Mouse (Mus musculus): ENCODE measurements at regions not wholly inside any gene's neighbourhood (a gene's known extent, or its start where the extent isn't known, plus 50 kb on each side); places are given as distances from the start of the nearest gene placed in this dataset.
A peak's percentile ranks its signal among the peaks of the same experiment; 100 is the strongest.

DNA sequence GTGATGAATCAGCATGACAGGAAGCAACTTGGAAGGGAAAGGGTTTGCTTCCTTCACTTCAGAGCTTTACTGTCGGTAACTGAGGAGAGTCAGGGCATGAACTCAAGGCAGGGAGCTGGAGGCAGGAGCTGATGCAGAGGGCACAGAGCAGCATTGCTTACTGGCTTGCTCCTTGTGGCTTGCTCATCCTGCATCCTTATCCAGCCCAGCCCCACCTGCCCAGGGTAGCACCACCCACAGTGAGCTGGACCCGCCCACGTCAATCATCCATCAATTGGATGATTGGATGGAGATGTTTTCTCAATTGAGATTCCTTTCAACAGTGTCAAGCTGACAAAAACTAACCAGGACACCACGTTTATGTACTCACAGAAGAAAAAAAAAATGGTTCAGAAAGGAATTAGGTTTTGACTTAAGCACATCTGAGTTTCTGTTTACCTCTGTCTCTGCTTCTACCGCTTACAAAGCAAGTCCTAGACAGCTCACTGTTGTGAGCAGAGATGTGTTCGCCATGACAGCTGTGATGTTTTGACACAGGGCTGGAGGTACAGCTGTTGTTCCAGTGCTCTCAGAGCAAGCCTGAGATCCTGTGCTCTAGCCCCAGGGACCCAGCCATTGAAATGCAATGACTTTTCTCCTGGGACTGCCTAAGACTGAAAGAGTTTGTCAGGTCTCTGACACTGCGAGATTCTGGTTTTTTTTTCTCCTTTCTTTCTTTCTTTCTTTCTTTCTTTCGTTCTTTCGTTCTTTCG lies 186.6 kb upstream of the Hes1 start:
- no peak for DNase-seq

DNA sequence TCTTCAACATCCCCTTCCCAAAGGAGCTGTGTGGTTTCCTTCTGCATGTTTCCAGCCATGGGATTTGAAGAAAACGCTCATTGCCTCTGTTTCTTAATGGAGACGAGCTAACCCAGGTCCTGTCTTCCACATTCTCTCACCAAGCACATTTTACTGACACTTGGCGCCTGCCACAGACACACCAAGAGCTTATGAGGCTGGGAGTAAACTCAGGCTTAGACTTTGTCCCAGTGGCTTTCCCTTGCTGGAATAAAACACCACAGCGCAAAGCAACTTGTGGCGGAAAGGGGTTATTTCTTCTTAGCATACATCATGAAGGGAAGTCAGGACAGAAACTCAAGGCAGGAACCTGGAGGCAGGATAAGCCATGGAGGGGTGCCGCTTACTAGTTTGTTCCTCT lies 184.5 kb upstream of the Hes1 start:
- DNase-seq, result no peak

DNA sequence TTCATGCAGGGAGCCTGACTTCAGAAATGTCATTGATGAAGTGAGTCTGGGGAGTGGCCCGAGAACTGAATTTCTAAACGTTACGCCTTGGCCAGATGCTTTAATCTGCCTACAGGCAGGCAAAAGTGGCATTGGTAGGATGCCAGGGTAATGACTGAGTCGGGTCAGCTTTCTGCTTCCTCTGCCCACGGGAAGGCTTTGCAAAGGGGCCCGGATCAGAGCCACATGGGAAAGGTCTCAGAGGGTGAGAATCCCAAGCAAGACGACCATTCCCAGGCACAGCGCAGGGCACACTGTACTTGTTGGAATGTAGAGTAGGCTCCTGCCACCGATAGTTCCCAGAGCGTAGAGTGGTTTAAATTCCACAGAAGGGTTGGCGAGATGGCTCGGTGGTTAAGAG lies 182.7 kb upstream of the Hes1 start:
- DNase-seq, result no peak

DNA sequence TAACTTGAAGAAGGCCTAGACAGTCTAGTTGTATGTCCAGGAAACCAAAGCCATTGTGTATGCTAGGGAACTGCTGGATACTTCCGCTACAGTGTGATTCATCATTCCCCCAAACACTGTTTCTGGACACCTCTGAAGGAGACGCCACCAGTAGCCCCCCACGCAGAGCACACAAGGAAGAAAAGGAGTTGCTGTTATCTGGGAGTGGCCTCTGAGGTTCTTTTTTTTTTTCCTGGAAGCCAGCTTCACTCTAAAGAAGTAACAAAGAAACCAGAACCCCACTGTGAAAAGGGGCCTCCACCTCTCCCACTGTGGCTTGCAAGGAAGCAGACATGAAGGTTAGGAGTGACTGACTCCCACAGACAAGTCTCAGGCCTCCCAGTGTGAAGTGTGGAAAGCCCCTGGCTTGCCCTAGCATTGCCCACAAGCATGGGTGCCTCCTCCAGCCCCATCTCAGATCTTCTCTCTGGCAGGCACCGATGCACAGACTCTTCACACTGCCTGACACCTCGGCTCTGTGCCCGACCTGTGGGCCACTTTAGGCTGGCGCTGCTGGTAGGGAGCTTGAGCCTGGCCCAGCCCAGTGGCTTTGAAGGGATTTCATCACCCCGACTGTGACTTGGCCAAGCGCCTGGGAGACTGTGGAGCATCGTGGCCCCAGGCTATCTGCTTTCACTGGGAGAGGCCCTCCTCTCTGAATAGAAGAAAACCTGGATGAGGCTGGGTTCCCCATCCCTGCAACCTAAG lies 181.8 kb upstream of the Hes1 start:
- no peak for DNase-seq

DNA sequence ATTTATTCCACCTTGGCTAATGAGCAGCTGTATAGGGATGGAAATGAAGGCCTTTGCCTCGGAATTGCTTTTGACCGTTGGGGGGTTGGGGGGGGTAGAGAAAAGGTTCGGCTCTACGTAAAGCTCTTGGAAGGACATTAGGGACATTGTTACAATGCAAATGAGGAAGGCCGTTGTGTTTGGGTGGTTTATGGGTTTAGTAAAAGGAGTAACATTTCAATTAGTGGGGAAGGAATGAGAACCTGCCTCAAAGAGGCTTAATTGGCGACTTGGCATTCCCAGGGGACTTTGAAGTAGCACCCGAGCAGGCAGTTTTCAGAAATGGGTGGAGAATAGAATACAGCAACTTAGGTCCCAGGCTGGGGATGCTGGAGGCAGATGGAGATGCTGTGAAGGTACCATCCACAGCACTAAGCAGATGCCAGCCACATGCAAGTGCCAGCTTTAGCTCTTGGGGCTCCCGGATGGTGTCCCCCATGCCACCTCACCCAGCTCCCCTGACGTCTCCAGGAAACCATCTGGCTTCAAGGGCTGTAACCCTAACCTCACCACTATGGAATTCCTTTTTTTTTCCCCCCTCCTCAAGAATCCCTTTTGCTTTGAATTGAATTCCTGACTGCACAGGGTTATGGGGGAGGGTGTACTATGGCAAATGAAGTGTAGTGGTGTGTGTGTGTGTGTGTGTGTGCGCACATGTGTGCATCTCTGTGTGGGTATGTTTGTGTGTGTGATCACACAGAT lies 180.8 kb upstream of the Hes1 start:
- DNase-seq, result no peak

DNA sequence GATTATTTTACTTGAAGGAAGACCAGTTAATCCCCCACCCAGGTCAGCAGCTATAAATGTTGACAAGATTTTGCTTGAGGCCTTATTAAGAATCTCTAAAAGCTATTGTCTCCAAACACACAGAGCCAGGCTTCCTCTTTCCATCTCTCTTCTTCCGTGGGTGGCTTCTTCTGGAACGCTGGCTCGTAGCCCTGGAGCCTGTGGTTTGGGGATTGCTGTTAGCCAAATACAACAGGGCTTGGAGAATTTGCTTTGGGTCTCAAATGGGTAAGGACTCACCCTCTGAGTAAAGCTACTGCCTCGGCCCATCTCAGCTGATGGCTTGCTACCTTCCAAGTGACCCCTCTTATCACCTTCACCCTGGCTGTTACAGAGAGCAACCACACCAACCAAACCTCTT lies 179.3 kb upstream of the Hes1 start:
- peak; percentile 32 for DNase-seq

DNA sequence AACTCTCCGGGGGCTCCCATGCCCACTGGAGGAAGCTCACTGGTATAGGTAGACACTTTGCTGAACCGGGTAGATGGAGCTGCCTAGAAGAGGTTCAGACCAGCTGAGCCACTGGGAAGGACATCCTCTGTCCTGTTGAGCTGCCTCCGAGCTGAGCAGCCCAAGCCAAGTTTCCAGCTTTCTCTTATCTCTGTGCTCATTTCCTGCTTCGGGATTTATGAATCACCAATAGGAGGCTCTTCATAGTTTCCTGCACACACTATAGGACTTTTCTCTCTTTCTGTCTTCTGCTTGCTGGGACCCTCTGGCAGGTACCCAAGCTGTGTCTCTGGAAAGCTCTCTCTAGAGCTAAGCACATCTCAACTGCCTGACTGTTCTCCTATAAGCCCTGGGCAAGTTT lies 177.4 kb upstream of the Hes1 start:
- no peak for DNase-seq

DNA sequence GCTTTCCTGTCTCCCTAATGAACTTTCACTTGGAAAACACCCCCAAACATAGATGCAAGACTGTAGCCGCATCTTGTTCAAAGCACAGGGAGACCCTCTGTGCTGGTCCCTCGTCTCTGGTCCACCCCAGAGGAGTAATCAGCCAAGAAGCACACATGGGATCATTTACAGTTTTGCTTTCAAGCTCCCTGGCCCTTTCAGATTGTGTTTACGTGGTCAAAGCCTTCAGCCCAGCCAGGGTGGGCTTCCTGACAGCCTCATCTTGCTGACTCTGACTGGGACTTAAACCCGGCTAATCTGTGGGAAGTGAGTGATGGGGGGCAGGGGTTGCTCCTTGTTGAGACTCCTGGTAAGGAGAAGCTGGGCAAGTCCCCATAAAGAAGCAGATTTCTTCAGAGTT lies 174.8 kb upstream of the Hes1 start:
- no peak for DNase-seq

DNA sequence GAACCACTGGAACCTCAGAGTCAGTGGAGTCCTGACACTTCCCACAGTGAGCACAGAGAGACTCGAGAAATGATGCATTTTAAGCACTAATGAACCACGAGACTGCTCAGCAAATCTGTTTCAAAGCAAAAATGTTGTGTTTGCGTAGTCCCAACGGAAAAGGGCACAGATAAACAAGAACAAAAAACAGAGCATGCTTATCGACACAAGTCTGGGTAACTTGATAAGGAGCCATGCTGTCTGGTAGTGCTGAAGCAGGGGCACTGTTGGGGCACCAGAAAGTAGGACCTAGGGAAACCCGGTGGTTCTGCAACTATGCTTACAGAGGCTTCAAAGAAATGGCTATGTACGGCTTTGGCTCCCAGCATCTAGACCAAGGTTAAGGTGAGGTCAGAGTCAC lies 172.7 kb upstream of the Hes1 start:
- DNase-seq, result no peak

DNA sequence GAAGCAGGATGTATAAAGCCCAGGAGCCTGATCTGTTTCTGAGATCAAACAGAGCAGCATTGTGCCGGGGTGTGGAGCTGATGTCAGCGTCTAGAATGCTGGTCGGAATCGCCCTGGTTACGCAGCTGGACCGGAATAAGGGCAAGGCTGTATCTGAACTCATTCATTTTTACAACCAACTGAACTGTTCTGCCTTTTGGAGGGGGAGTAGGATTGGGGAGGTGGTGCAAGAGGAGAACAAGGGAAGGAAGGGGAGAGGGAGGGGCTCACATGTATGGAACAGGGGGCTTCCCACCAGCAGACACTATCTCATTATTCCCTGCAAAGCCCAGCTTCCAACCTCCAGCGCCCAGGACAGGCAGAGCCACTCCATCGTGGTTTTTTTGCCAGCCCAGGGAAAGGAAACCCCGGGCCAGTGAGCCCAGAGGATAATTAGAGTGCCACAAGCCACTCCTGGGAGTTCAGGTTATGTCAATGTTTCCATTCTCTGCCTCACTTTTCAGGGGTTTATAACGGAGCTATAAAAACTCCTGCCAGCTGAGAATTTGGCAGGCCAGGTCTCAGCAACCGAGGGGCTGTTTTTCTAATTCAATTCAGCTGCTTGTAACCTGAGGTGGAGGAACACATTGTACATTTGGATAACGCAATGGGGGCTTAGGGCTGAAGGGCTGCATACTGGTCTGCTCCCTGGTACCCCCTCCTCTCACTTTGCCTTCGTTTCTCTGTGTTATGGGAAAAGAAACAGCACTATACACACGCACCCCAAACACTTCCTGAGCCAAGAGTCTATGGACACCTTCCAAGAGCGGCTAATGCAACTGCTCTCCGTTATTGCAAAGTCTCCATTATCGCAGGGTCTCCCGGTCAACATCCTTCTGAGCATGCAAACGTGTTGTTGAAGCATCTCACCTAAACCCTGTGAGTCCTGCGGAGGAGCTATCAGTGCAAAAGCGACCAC lies 170.0 kb upstream of the Hes1 start:
- no peak for DNase-seq

DNA sequence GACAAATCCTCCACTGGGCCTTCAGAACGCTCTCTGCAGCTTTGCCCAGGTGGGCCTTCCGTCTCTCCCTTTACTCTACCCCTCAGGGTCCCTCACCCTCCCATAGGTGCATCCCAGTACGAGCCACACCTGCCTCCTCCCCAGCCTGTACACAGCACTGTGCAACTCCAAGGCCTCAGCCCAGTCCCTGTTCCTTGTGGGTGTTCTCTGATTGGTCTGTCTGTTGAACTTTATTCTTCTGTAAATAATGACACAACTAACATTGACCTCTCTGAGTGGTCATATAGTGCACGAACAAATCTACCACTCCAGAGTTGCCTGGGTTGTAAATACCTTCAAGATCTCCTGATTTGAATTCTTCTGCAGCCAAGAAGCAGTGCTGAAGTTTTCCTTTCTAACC lies 167.8 kb upstream of the Hes1 start:
- DNase-seq, result no peak

DNA sequence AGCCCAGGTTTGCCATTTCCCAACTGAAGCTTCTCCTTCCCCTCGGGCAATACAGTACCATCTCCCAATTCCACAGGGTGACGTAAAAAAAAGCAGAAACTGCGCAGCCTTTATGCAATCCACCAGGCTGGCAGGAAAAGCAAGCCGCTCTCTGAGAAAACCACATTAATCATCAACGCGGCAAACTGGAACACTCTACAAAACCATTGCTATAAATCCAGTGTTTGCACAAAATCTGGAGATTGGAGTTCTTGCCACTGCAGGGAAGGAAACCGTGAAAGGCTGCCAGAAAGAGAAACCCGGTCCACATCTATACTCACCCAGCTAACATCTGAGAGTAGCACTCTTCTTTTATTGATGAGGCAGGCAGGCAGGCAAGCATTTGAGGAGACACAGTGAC lies 160.7 kb upstream of the Hes1 start:
- DNase-seq, result no peak

DNA sequence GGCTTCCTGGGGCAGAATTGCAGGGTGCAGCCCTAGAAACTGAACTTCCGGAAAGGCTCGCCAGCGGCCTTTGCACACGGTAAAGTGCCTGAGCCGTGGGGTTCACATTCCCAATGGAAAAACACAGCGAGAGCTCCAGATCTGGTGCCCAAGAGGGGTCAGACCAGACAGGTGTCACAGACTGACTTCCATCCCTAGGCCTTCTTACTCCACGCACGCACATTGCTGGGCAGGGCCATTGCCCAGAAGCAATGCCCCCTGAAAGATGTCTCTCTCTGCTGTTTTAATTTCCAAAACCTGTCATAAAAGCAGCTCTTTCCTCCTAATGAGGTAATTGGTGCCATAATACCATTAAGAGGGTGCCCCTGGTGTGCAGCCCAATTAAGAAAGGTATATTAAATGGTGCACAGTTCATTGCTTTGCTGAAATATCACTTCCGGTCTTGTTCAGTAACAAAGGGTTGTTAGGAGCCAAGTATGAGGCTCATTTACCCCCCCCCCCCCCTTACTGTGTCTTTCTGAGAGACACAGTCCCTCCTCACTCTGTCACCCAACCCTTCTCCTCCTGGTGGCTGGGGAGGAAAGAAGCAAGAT lies 159.9 kb upstream of the Hes1 start:
- DNase-seq, result no peak

DNA sequence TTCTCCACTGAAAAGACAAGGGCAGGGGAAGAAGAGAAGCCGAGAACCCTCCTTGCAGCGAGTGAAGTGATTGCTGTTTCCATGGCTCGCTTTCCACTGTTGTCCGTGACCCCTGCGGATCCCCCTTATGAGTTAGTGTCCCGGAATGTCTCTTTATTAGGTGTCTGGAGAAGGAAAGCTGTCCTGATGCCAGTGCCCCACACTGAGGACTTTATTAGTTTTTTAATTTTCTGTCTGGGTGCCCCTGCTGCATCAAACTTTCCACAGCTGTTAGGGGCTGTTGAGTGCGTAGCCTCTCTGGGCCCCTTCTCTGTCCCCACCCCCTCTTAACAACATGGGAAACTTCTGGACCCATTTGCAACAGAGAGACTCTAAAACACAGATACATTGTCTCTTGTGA lies 156.9 kb upstream of the Hes1 start:
- DNase-seq, result no peak

DNA sequence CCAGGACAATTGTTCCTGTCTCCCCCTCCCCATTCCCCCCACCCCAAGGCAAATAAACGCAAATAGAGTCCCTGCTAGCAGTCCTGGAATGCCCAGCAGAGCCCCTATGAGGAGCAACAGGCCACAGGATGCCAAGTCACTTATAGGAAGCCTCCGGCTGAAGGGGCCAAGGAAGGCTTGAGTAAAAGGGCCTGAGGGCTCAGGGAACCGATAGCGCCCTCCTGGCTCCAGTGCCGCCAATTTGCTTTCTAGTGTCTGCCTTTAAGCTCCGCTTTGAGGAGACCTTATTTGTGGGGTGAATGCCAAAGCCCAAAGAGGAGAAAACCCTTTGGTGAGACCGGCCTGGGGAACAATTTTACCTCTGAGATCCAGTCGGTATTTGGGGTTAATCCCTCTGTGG lies 156.2 kb upstream of the Hes1 start:
- no peak for DNase-seq

DNA sequence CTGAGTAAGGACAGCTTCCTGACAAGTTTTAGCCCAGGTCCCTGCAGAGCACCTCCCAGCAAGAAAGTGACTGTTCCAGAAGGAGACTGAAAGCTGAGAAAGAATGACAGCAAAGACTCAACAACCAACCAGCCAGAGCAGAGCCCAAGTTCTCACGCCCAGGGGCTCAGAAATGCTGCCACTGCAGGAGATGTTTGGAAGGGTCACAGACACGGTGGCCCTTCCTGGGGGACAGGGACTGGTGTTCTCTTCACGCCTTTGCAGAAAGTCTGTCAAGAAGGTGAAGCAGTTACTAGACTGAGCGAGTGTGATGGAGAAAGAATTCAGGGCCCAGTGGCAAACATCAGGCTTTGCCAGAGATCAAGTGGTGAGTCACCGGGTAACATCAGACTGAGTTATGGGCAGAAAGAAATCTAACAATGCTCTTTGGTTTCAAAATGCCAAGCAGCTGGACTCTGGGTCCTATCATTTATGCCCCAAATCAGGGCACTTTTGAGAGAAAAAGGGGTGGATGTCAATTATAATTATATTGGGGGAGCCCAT lies 154.2 kb upstream of the Hes1 start:
- no peak for DNase-seq

DNA sequence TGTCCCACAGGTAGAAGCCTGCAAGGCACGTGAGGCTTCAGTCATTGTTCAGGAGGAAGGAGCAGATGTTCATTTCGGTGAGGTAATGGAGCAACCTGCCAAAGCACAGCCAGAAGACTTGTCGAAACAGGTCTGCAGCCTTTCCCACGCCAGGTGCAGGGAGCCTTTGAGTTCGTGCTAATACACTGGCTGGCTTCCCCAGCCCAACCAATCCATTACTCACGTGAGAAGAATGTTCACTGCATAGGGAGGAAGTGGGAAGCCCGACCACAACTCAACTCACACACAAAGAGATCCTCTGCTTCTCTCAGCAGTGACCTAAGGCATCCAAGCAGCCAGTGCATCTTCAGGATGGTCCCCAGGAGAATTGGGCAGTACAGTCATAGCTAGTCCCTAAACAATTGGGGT lies 153.0 kb upstream of the Hes1 start:
- no peak for DNase-seq

DNA sequence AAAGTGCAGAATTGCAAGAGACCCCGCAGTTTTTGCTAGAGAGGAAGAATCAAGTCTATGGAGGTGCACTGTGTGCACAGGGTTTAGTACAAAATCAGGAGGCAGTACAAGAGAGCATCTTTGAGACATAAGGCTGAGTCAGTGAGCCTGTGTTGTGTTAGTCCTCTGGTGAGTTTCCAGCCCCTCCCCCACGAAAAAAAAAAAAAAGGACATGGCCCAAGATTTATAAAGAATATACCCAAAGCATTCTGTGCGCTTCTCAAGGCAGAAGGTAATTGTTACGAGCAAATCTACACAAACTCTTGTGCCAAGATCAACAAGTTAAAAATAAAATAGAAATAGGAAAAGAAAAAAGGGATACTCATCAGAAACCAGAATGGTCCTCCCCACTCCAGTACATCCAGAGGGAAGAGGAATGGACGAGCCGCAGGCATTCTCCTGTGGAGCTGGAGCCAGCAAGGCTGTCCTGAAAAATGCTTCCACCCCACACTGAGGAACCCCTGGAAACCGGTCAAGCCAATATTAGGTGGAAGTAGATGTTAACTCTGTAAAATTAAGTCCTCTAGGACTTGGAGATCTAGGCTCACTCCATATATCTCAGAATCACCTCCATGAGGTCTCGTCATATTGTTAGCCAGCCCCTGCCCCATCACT lies 150.7 kb upstream of the Hes1 start:
- DNase-seq, result no peak

DNA sequence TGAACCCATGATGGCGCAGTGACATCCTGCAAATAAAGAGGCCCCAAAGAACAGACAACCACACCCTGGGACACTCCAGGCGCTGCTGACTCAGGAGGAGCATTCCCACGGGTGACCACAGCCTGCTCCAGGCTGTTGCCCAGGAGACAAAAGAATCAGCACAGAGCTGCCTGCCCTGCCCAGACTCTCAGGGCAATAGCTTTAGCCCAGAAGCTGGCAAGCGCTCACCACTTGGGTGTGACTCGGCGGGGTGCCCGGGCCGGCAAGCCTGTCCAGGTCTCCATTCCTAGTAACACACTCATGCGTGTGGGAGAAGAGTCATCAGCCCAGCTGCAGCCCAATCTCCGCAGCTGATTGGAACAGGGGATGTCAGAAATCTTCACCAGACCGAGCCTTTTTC lies 148.8 kb upstream of the Hes1 start:
- DNase-seq, result peak; percentile 10

DNA sequence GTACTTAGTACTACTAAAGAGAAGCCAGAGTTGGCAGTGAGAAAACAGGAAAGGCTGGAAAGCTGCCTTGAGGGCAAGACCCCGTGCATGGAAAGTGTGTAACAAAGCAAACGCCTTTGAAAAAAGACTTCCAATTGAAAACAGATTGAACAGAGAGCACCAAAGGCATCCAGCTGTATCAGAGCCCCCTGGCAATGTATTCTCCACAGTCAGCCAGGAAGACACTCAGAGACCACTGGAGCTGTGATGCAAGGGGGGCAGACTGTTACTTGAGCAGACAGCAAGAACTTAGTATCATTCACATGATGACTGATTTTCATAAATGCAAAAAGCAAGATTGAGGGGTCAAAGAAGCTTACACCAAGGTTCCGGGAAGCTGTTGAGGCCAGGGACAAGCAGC lies 146.2 kb upstream of the Hes1 start:
- DNase-seq, result no peak

DNA sequence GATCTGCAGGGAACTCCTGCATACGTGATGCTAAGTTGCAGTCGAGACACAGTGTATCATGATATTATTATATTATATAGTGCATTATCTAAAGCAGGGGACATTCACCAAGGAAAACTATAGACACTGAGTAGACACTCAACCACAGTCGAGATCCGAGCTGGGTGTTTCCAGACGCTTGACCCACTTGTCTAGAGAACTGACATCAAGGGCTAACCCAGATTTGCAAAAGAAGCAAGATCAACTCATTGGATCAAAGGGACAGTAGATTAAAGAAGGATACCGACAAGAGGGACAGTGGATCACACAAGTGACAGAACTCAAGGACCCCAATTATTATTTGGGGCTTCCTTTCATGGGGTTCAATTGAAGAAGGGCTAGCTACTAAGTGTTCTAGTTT lies 145.8 kb upstream of the Hes1 start:
- DNase-seq, result no peak

DNA sequence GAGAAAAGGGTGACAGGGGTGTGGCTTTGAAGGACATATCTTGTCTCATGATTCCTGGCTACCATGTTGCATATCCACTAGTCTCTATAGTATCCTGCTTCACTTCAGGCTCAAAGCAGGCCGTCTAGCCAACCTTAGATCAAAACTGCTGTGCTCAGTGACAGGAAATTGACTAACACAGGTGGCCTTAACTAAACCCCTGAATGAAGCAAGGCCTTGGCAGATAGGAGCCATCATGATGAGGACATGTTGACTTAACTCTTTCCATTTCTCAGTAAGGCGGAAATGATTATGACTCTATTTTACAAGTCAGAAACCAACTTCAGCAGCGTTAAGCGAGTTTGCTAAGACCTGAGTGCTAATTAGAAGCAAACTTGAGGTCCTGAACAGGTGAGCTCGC lies 143.2 kb upstream of the Hes1 start:
- no peak for DNase-seq

Measured in right cerebral cortex, postnatal 25 days (tissue).